In genomic region chr11:99463155-99463554, GRCm38 (mm10) we compare ENCODE assay signal across 9 mouse cellular contexts. TPM values are rescaled to one million over a fixed set of nuclear protein-coding genes. Genes with fewer than 3 reads are reported as not detected.
DNase-seq lines count a peak whose midpoint lies in the region; ATAC-seq lines count a peak whose summit lies in the region.
"Had no signal": no experiment of that assay in that cellular context is flagged by ENCODE, and none has a peak within 500 bp of the region (broad histone marks: within the 10 kb centered on the region; RNA-seq: fewer than 3 reads in every experiment).

No protein-coding gene starts in this region.

- no peak overlapping the region for H3K4me2 ChIP-seq in midbrain, embryonic 11.5 days
- no peak overlapping the region for H3K4me2 ChIP-seq in midbrain, embryonic 15.5 days
- H3K4me2 ChIP-seq in hindbrain, embryonic 14.5 days (replicated peaks): no peak overlapping the region
- H3K4me2 ChIP-seq: heart, embryonic 13.5 days had no signal

- no peaks in the 10 kb centered on the region for H3K27me3 ChIP-seq in midbrain, embryonic 11.5 days (ENCODE audit: control insufficient read depth, insufficient read depth, low read length)
- peaks cover 5% of the 10 kb centered on the region; the same call in 1 of the 2 replicates for H3K27me3 ChIP-seq in midbrain, embryonic 15.5 days (replicated peaks)
- H3K27me3 ChIP-seq in hindbrain, embryonic 14.5 days (ENCODE audit: control insufficient read depth, insufficient read depth, low read length): no peaks in the 10 kb centered on the region

- peak; percentile 97 for DNase-seq in midbrain, embryonic 11.5 days (ENCODE audit: low spot score, missing footprints)
- peak; percentile 59 to 63 for DNase-seq in adrenal gland, adult 18-20 months (ENCODE audit: low spot score in 2 of 2)
- DNase-seq in embryo, embryonic 11 days: peak; percentile 84
- DNase-seq in hindbrain, embryonic 14.5 days (ENCODE audit: low spot score): peak; percentile 91
- peak; percentile 77 to 85 for DNase-seq in left cerebral cortex, postnatal 14 days (ENCODE audit: low spot score in 2 of 2)
- DNase-seq in retina, adult 2 months (ENCODE audit: low read depth, low spot score): peak; percentile 56
- DNase-seq in urinary bladder, postnatal 25 days (ENCODE audit: low spot score): peak; percentile 70

- 12% methylated on average over 8 of the region's 8 CpGs for WGBS in midbrain, embryonic 11.5 days
- 11% methylated on average over 8 of the region's 8 CpGs for WGBS in midbrain, embryonic 15.5 days
- WGBS in hindbrain, embryonic 14.5 days: 11% methylated on average over 8 of the region's 8 CpGs

- intact Hi-C loops in left cerebral cortex, postnatal 14 days (cut with DNase I): loop anchor here (1.0 to 2.0 kb wide), 3 partner anchors 50 to 832 kb away; no protein-coding TSS in a partner anchor

- no peaks in the 10 kb centered on the region for H3K9me3 ChIP-seq in midbrain, embryonic 11.5 days (ENCODE audit: control insufficient read depth, low read length)
- H3K9me3 ChIP-seq in midbrain, embryonic 15.5 days: no peaks in the 10 kb centered on the region
- no peaks in the 10 kb centered on the region for H3K9me3 ChIP-seq in hindbrain, embryonic 14.5 days (ENCODE audit: control insufficient read depth, low read length)
- H3K9me3 ChIP-seq: heart, embryonic 13.5 days had no signal

- H3K27ac ChIP-seq in midbrain, embryonic 11.5 days (ENCODE audit: low read depth, low read length): no peak overlapping the region
- H3K27ac ChIP-seq in midbrain, embryonic 15.5 days: no peak overlapping the region
- H3K27ac ChIP-seq in hindbrain, embryonic 14.5 days: no peak overlapping the region
- H3K27ac ChIP-seq: heart, embryonic 13.5 days had no signal

- H3K4me3 ChIP-seq in midbrain, embryonic 11.5 days (ENCODE audit: low read depth, low read length): no peak overlapping the region
- H3K4me3 ChIP-seq in midbrain, embryonic 15.5 days: no peak overlapping the region
- no peak overlapping the region for H3K4me3 ChIP-seq in hindbrain, embryonic 14.5 days (replicated peaks; ENCODE audit: low read length)
- H3K4me3 ChIP-seq: heart, embryonic 13.5 days had no signal

- ATAC-seq in midbrain, embryonic 11.5 days (ENCODE audit: low FRiP score): no peak
- no peak for ATAC-seq in midbrain, embryonic 15.5 days (replicated peaks)
- no peak for ATAC-seq in hindbrain, embryonic 14.5 days (ENCODE audit: low FRiP score)

- no peaks in the 10 kb centered on the region for H3K36me3 ChIP-seq in midbrain, embryonic 11.5 days (ENCODE audit: control insufficient read depth, insufficient read depth, low read length)
- H3K36me3 ChIP-seq in midbrain, embryonic 15.5 days (replicated peaks): no peaks in the 10 kb centered on the region
- H3K36me3 ChIP-seq in hindbrain, embryonic 14.5 days (replicated peaks; ENCODE audit: control insufficient read depth, insufficient read depth): no peaks in the 10 kb centered on the region
- H3K36me3 ChIP-seq: heart, embryonic 13.5 days had no signal

- no peak overlapping the region for H3K9ac ChIP-seq in midbrain, embryonic 11.5 days (ENCODE audit: low read length)
- H3K9ac ChIP-seq in midbrain, embryonic 15.5 days: no peak overlapping the region
- no peak overlapping the region for H3K9ac ChIP-seq in hindbrain, embryonic 14.5 days
- H3K9ac ChIP-seq: heart, embryonic 13.5 days had no signal

- H3K4me1 ChIP-seq in midbrain, embryonic 11.5 days (ENCODE audit: control insufficient read depth, insufficient read depth, low read length): no peaks in the 10 kb centered on the region
- 0 out of 2 replicates have a peak, but pooled peaks cover 5% of the 10 kb centered on the region for H3K4me1 ChIP-seq in midbrain, embryonic 15.5 days
- H3K4me1 ChIP-seq in hindbrain, embryonic 14.5 days (replicated peaks; ENCODE audit: control insufficient read depth, insufficient read depth, low read length): no peaks in the 10 kb centered on the region
- H3K4me1 ChIP-seq: heart, embryonic 13.5 days had no signal

RNA-seq across cellular contexts. Expression of gene Krt20, which starts 25.2 kb away (rescaled TPM):
- 0.11 and 0.42 TPM in 2 replicates for polyA plus RNA-seq in midbrain, embryonic 11.5 days (2014; fragmentation: Nextera tagmentation; extraction: Ambion mirVana)
- polyA plus RNA-seq in midbrain, embryonic 15.5 days (2015; fragmentation: Nextera tagmentation; extraction: Ambion mirVana): 0.19 and 0.20 TPM in 2 replicates
- total RNA-seq in adrenal gland, adult 18-20 months (2021): under 1 TPM in 1 of 2 experiments, not detected in 1; 0.16 TPM
- 0.14 TPM in 1 of 2 replicates, not detected in the other for polyA plus RNA-seq in hindbrain, embryonic 14.5 days (2014; fragmentation: Nextera tagmentation; extraction: Ambion mirVana)
- not detected for total RNA-seq in left cerebral cortex, postnatal 14 days (2021)

RNA-seq across cellular contexts. Expression of gene Krt23, which starts 29.8 kb away (rescaled TPM):
- 0.14 TPM in 1 of 2 replicates, not detected in the other for polyA plus RNA-seq in midbrain, embryonic 11.5 days (2014; fragmentation: Nextera tagmentation; extraction: Ambion mirVana)
- 0.18 TPM in 1 of 2 replicates, not detected in the other for polyA plus RNA-seq in midbrain, embryonic 15.5 days (2015; fragmentation: Nextera tagmentation; extraction: Ambion mirVana)
- total RNA-seq in adrenal gland, adult 18-20 months (2021): not detected
- polyA plus RNA-seq in hindbrain, embryonic 14.5 days (2014; fragmentation: Nextera tagmentation; extraction: Ambion mirVana): 0.32 TPM in 1 of 2 replicates, not detected in the other
- not detected for total RNA-seq in left cerebral cortex, postnatal 14 days (2021)

RNA-seq across cellular contexts. Expression of gene Krt12, which starts 41.1 kb away (rescaled TPM):
- not detected in 2 replicates for polyA plus RNA-seq in midbrain, embryonic 11.5 days (2014; fragmentation: Nextera tagmentation; extraction: Ambion mirVana)
- polyA plus RNA-seq in midbrain, embryonic 15.5 days (2015; fragmentation: Nextera tagmentation; extraction: Ambion mirVana): 0.14 and 0.23 TPM in 2 replicates
- not detected for total RNA-seq in adrenal gland, adult 18-20 months (2021)
- not detected in 2 replicates for polyA plus RNA-seq in hindbrain, embryonic 14.5 days (2014; fragmentation: Nextera tagmentation; extraction: Ambion mirVana)
- 1 to 10 TPM; 8.5 to 9.7 TPM for total RNA-seq in left cerebral cortex, postnatal 14 days (2021)
- polyA plus RNA-seq: heart, embryonic 13.5 days had no signal

RNA-seq across cellular contexts. Expression of gene Krt39, which starts 58.0 kb away (rescaled TPM):
- polyA plus RNA-seq in midbrain, embryonic 11.5 days (2014; fragmentation: Nextera tagmentation; extraction: Ambion mirVana): not detected in 2 replicates
- not detected in 2 replicates for polyA plus RNA-seq in midbrain, embryonic 15.5 days (2015; fragmentation: Nextera tagmentation; extraction: Ambion mirVana)
- not detected for total RNA-seq in adrenal gland, adult 18-20 months (2021)
- polyA plus RNA-seq in hindbrain, embryonic 14.5 days (2014; fragmentation: Nextera tagmentation; extraction: Ambion mirVana): not detected in 2 replicates
- total RNA-seq in left cerebral cortex, postnatal 14 days (2021): not detected
- polyA plus RNA-seq: heart, embryonic 13.5 days had no signal
